Mouse (Mus musculus) ES-Bruce4 (cell line): Measurements from ENCODE around the gene Batf2. TPM values are rescaled to one million over a fixed set of nuclear protein-coding genes. Genes with fewer than 3 reads are reported as not detected.

Experiments
- H3K27ac ChIP-seq: 2 replicates; pipeline ENCODE4 v1.5.1; 2012; ENCODE audit warnings: low read length, inconsistent platforms; ENCODE audit not compliant: insufficient read depth
- H3K27me3 ChIP-seq: 2 replicates; pipeline ENCODE4 v1.6.1; 2012; ENCODE audit warnings: mild to moderate bottlenecking, low read length, inconsistent platforms; ENCODE audit not compliant: control insufficient read depth, poor library complexity, insufficient read depth, severe bottlenecking
- H3K36me3 ChIP-seq: 2 replicates; pipeline ENCODE4 v1.6.1; 2012; ENCODE audit warnings: inconsistent platforms, mild to moderate bottlenecking, low read length, moderate library complexity; ENCODE audit not compliant: control insufficient read depth, poor library complexity, insufficient read depth, severe bottlenecking
- H3K4me1 ChIP-seq: one replicate; pipeline ENCODE4 v1.8.1; 2011; ENCODE audit warnings: low read length; ENCODE audit not compliant: control insufficient read depth, insufficient read depth
- H3K4me3 ChIP-seq: 2 replicates; pipeline ENCODE4 v1.5.1; 2011; ENCODE audit warnings: low read depth, mild to moderate bottlenecking, low read length
- H3K9ac ChIP-seq: 2 replicates; pipeline ENCODE4 v1.6.1; 2012; ENCODE audit warnings: low read depth, mild to moderate bottlenecking, inconsistent platforms; ENCODE audit not compliant: poor library complexity, severe bottlenecking
- H3K9me3 ChIP-seq: replicated peaks from 2 replicates; pipeline ENCODE4 v1.6.1; 2012; ENCODE audit warnings: mild to moderate bottlenecking, low read length, inconsistent platforms; ENCODE audit not compliant: control insufficient read depth, poor library complexity, insufficient read depth, severe bottlenecking
- CTCF ChIP-seq: IDR thresholded peaks from one replicate; pipeline ENCODE4 v1.8.1; 2011; ENCODE audit warnings: low read depth, low read length
- EP300 ChIP-seq: IDR thresholded peaks from 2 replicates; pipeline ENCODE4 v1.6.1; 2011; ENCODE audit warnings: low read depth, low read length; ENCODE audit not compliant: insufficient read depth
- POLR2A ChIP-seq: IDR thresholded peaks from one replicate; pipeline ENCODE4 v1.8.1; 2011; ENCODE audit warnings: low read length; ENCODE audit not compliant: insufficient read depth
- polyA plus RNA-seq: library from polyadenylated mRNA; stranded (reverse); fragments of >200 nt; gene quantifications from 2 replicates; pipeline ENCODE4 v1.2.4, GENCODE M21; 2011; ENCODE audit warnings: low read depth; ENCODE audit not compliant: missing spikeins, insufficient read depth, insufficient read length

Gene Batf2
- polyA plus RNA-seq, 1 experiment = not detected

GRCm38 (mm10) chr19:6140374-6140677 is 457 bp upstream of the Batf2 start:
- Histone ChIP-seq H3K4me3 (peak overlapping the region; percentile 96), H3K9me3 (no peaks in the 10 kb centered on the region), H3K36me3 (no peaks in the 10 kb centered on the region), H3K27me3 (no peaks in the 10 kb centered on the region), H3K27ac (peak overlapping the region; percentile 46), H3K9ac (peak overlapping the region; percentile 87), H3K4me1 (no peaks in the 10 kb centered on the region)
- no peak for TF ChIP-seq EP300
- TF ChIP-seq CTCF = no peak
- no peak for TF ChIP-seq POLR2A

GRCm38 (mm10) chr19:6141394-6141749 is 589 bp downstream of the Batf2 start, which contains the start of gene Arl2:
TSS of gene Arl2 (minus strand) at chr19:6141548.
- Histone ChIP-seq H3K9ac (peak within 1 kb of the TSS; percentile 87), H3K36me3 (no peaks in the 10 kb centered on the region), H3K27me3 (no peaks in the 10 kb centered on the region), H3K4me1 (no peaks in the 10 kb centered on the region), H3K4me3 (peak within 1 kb of the TSS; percentile 96), H3K27ac (peak within 1 kb of the TSS; percentile 94), H3K9me3 (no peaks in the 10 kb centered on the region)
- TF ChIP-seq POLR2A (no peak), CTCF (peak; percentile 52), EP300 (no peak)

- no peak overlapping the region for H3K4me3 ChIP-seq
- no peaks in the 10 kb centered on the region for H3K9me3 ChIP-seq
- H3K36me3 ChIP-seq = no peaks in the 10 kb centered on the region
- H3K9ac ChIP-seq = no peak overlapping the region
- no peaks in the 10 kb centered on the region for H3K4me1 ChIP-seq
- H3K27me3 ChIP-seq = no peaks in the 10 kb centered on the region
- no peak for TF ChIP-seq CTCF
- no peak for TF ChIP-seq POLR2A
- TF ChIP-seq EP300 = no peak
- H3K27ac ChIP-seq = no peak overlapping the region
Observed at GRCm38 (mm10) chr19:6144842-6145241, 4.1 kb downstream of the Batf2 start.

GRCm38 (mm10) chr19:6155174-6155573 is 14.4 kb downstream of the Batf2 start:
- no peak overlapping the region for H3K4me3 ChIP-seq
- H3K4me1 ChIP-seq = no peaks in the 10 kb centered on the region
- no peaks in the 10 kb centered on the region for H3K36me3 ChIP-seq
- H3K27me3 ChIP-seq = no peaks in the 10 kb centered on the region
- no peak overlapping the region for H3K27ac ChIP-seq
- no peak overlapping the region for H3K9ac ChIP-seq
- no peak for TF ChIP-seq EP300
- TF ChIP-seq POLR2A = no peak
- no peak for TF ChIP-seq CTCF
- no peaks in the 10 kb centered on the region for H3K9me3 ChIP-seq

- no peak for TF ChIP-seq CTCF
- H3K9ac ChIP-seq = no peak overlapping the region
Observed at GRCm38 (mm10) chr19:6156372-6156771, 15.6 kb downstream of the Batf2 start.

GRCm38 (mm10) chr19:6157220-6157619 is 16.4 kb downstream of the Batf2 start:
- H3K4me3 ChIP-seq = no peak overlapping the region
- no peaks in the 10 kb centered on the region for H3K9me3 ChIP-seq
- H3K27ac ChIP-seq = no peak overlapping the region
- no peaks in the 10 kb centered on the region for H3K27me3 ChIP-seq
- H3K36me3 ChIP-seq = no peaks in the 10 kb centered on the region
- TF ChIP-seq CTCF (no peak), POLR2A (no peak), EP300 (no peak)
- no peaks in the 10 kb centered on the region for H3K4me1 ChIP-seq
- no peak overlapping the region for H3K9ac ChIP-seq

More at GRCm38 (mm10) chr19:6156372-6156771, 15.6 kb downstream of the Batf2 start:
- Histone ChIP-seq H3K4me1 (no peaks in the 10 kb centered on the region), H3K27ac (no peak overlapping the region), H3K4me3 (no peak overlapping the region), H3K9me3 (no peaks in the 10 kb centered on the region), H3K36me3 (no peaks in the 10 kb centered on the region), H3K27me3 (no peaks in the 10 kb centered on the region)
